Comparison of ENCODE assay signal across 10 mouse cellular contexts in the genomic region with DNA sequence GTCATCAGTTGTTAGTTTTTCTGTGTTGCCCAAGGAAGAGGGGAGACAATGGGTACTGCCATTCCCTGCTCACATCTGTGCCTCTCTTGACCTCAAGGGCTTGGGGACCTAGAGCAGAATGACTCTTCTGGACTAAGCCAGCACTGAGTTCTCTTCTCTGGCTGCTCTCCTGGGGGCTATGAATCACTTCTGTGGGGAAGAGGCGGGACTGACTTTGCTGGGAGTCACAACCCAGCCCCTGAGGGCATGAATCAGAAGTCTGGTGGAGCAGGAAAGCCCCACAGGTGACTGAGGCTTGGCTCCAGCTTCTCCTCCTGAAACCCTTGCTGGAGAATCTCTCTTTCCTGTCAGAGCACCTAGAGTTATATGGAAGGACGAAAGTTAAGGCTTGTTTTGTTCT. TPM values are rescaled to one million over a fixed set of nuclear protein-coding genes. Genes with fewer than 3 reads are reported as not detected.
A peak's percentile ranks its signal among the peaks of the same experiment; 100 is the strongest.
DNase-seq lines count a peak whose midpoint lies in the region; ATAC-seq and TF ChIP-seq lines count a peak whose summit lies in the region.
"Had no signal": no experiment of that assay in that cellular context is flagged by ENCODE, and none has a peak within 500 bp of the region (broad histone marks: within the 10 kb centered on the region; RNA-seq: fewer than 3 reads in every experiment).

No protein-coding gene starts in this region.

- WGBS in limb, embryonic 15.5 days = 48% methylated on average over 2 of the region's 2 CpGs
- WGBS in intestine, embryonic 16.5 days = 61% methylated on average over 2 of the region's 2 CpGs

- no peak overlapping the region for H3K4me2 ChIP-seq in limb, embryonic 15.5 days
- no peak overlapping the region for H3K4me2 ChIP-seq in intestine, embryonic 16.5 days (ENCODE audit: low read depth, low read length)
- H3K4me2 ChIP-seq: liver, embryonic 15.5 days had no signal

- no peaks in the 10 kb centered on the region for H3K9me3 ChIP-seq in limb, embryonic 15.5 days
- H3K9me3 ChIP-seq in intestine, embryonic 16.5 days (ENCODE audit: control insufficient read depth, low read length) = no peaks in the 10 kb centered on the region
- H3K9me3 ChIP-seq: liver, embryonic 15.5 days had no signal

- DNase-seq in left cerebral cortex, adult 2 months (ENCODE audit: extremely low spot score in 1 of 2, low spot score in 2 of 2) = no peak
- no peak for DNase-seq in left cerebral cortex, postnatal 10 days (ENCODE audit: extremely low spot score in 1 of 2, low spot score in 2 of 2)
- DNase-seq in ZHBTc4 (ENCODE audit: low read depth, low spot score) = peak; percentile 62
- peak; percentile 51 to 67 for DNase-seq in heart, adult 9 months (ENCODE audit: low spot score in 2 of 2)
- no peak for DNase-seq in left cerebral cortex, adult 11 months (ENCODE audit: low spot score)

- no peak overlapping the region for H3K4me3 ChIP-seq in left cerebral cortex, adult 2 months
- H3K4me3 ChIP-seq in limb, embryonic 15.5 days = no peak overlapping the region
- H3K4me3 ChIP-seq in intestine, embryonic 16.5 days (ENCODE audit: low read length) = no peak overlapping the region
- H3K4me3 ChIP-seq: liver, embryonic 15.5 days had no signal

- no peak overlapping the region for H3K9ac ChIP-seq in limb, embryonic 15.5 days
- H3K9ac ChIP-seq in intestine, embryonic 16.5 days (ENCODE audit: low read depth, low read length) = no peak overlapping the region
- H3K9ac ChIP-seq: liver, embryonic 15.5 days had no signal

- TF ChIP-seq CTCF in left cerebral cortex, adult 2 months (IDR thresholded peaks at IDR 0.05) = no peak

- H3K36me3 ChIP-seq in limb, embryonic 15.5 days = peaks cover 7% of the 10 kb centered on the region; the same call in 1 of the 2 replicates
- 0 out of 2 replicates have a peak, but pooled peaks cover 4% of the 10 kb centered on the region for H3K36me3 ChIP-seq in intestine, embryonic 16.5 days (ENCODE audit: control insufficient read depth, insufficient read depth, low read length)
- H3K36me3 ChIP-seq: liver, embryonic 15.5 days had no signal

- H3K27ac ChIP-seq in left cerebral cortex, adult 2 months = 0 out of 2 replicates have a peak overlapping the region, but pooled peaks have one; percentile 38
- peak overlapping the region; percentile 38; the same call in 1 of the 2 replicates for H3K27ac ChIP-seq in limb, embryonic 15.5 days
- H3K27ac ChIP-seq in intestine, embryonic 16.5 days (ENCODE audit: low read length) = no peak overlapping the region
- H3K27ac ChIP-seq: liver, embryonic 15.5 days had no signal

- intact Hi-C loops in left cerebral cortex, adult 2 months (cut with DNase I) = no loop called here
- intact Hi-C loops in left cerebral cortex, postnatal 10 days (cut with DNase I) = no loop called here

- no peak for ATAC-seq in limb, embryonic 15.5 days (ENCODE audit: insufficient number of reproducible peaks, low FRiP score, low TSS enrichment, low read depth)
- no peak for ATAC-seq in intestine, embryonic 16.5 days
- no peak for ATAC-seq in frontal cortex, adult (ENCODE audit: low TSS enrichment)
- ATAC-seq: hindbrain, postnatal 0 days had no signal

- H3K27me3 ChIP-seq in limb, embryonic 15.5 days = no peaks in the 10 kb centered on the region
- H3K27me3 ChIP-seq in intestine, embryonic 16.5 days (replicated peaks; ENCODE audit: control insufficient read depth, insufficient read depth, low read length) = no peaks in the 10 kb centered on the region
- H3K27me3 ChIP-seq: liver, embryonic 15.5 days had no signal

- H3K4me1 ChIP-seq in limb, embryonic 15.5 days = peaks cover 33% of the 10 kb centered on the region
- peaks cover 43% of the 10 kb centered on the region for H3K4me1 ChIP-seq in intestine, embryonic 16.5 days (ENCODE audit: control insufficient read depth, insufficient read depth, low read length)

RNA-seq across cellular contexts. Expression of a gene that starts 12.1 kb away (rescaled TPM):
- total RNA-seq in left cerebral cortex, adult 2 months (2021) = 10 to 100 TPM; 22.6 to 24.7 TPM
- total RNA-seq in left cerebral cortex, postnatal 10 days (2021) = 10 to 100 TPM; 20.5 to 25.1 TPM
- 50.3 and 51.6 TPM in 2 replicates for polyA plus RNA-seq in limb, embryonic 15.5 days (2015; fragmentation: Nextera tagmentation; extraction: Ambion mirVana)
- polyA plus RNA-seq in intestine, embryonic 16.5 days (2015; fragmentation: Nextera tagmentation; extraction: Ambion mirVana) = 51.5 and 63.1 TPM in 2 replicates

Comparison
In these comparisons a context has a peak if more than half of its experiments do, and no peak if none do; other contexts are left out.
1. DNase-seq: peak in ZHBTc4 (single experiment) and heart, adult 9 months (2 of 2); none in left cerebral cortex, adult 2 months (0 of 2), left cerebral cortex, postnatal 10 days (0 of 2) and left cerebral cortex, adult 11 months (single experiment).